Mouse (Mus musculus): ENCODE measurements around the gene 9330182L06Rik. TPM values are rescaled to one million over a fixed set of nuclear protein-coding genes. Genes with fewer than 3 reads are reported as not detected.

9330182L06Rik gene
- 1.2 to 1.6 TPM in 2 of 3 replicates, not detected in the other for total RNA-seq (2017)

DNA sequence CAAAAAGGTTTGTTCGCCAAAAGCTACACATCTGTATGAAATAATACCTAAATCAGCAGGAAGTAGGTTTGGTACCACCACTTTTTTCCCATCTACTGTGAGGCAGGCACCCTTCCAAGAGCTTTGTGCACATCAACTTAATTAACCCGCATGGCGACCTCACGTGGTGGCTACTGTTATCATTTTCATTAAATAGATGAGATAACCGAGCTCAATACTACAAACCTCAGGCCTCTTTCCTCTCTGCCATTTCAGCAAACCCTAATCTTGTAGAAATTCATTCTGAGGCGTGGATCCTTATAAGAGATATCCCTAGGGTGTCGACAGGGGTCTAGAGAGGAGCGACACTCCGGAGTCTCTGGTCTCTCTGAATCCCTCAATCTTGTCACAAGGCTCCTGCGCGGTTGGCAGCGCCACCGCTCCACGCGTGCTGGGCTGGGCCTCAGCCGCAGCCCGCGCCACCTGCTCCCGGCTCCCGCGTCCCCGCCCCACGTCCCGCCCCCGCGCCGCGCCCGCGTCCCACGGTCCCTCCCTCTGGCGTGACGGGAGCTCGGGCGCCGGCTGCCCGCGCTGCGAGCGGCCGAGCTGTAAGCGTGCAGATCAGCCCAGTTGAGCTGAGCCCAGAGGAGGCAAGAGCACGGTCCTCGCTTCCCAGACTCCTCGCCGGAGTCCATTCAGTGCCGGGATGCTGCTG lies at the start of gene 9330182L06Rik:
Gene 9330182L06Rik, plus strand, starts transcription at position 533 of the 694 bp plus-strand sequence.
- no peak for ATAC-seq (replicated peaks; ENCODE audit: insufficient number of reproducible peaks, low FRiP score, low TSS enrichment, poor library complexity, severe bottlenecking)

GRCm38 (mm10) chr5:9227456-9228008 lies 38.4 kb upstream of the 9330182L06Rik start:
- ATAC-seq (replicated peaks; ENCODE audit: insufficient number of reproducible peaks, low FRiP score, low TSS enrichment, poor library complexity, severe bottlenecking) = no peak

DNA sequence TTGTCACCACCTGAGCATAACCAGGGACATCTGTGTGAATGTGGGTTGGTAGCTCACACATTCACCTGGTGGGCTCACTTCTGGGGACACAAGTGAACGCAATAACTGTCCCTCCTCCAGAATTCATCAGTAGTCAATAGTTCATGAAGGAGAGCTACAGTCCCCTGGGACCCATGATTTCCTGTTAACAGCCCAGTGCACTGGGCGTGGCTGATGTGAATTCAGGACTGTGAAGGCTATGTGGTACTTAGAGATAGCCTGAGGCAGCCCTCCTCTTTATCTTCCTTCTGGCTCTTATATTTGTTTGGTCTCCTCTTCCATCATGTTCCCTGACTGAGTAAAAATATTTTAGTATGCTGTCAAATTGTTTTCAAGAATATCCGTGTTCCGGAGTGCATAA lies 1.6 kb upstream of the 9330182L06Rik start:
- ATAC-seq (replicated peaks; ENCODE audit: insufficient number of reproducible peaks, low FRiP score, low TSS enrichment, poor library complexity, severe bottlenecking) = no peak

DNA sequence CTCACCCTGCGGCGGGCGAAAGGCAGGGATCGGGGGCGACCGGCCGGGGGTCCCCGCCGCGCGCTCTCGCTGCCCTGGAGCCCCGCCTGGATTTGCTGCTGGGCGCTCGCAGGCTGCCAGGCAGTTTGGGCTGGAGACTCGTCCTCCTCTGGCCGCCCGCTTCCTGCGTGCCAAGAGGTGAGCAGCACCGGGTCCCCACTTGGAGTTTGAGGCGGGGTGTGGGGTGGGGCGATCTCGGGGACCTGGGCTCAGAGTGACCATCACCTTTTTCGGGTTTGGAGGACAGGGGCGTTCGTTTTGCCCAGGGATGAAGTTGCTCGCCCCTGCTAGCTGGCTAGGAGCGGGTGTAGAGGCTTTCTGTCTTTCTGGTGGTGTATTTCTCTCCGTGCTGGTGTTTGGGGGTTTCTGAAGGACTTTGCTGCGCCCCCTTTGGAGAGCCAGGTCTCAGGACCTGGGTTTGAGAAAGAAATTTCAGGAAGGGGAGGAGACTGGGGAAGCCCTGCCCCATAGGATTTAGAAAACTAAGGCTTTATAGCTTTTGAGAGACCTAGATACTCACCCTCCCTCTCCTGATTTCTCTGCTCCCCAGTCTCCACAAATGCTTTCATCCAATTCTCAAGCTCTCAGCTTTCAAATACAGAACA lies 484 bp downstream of the 9330182L06Rik start:
- no peak for ATAC-seq (replicated peaks; ENCODE audit: insufficient number of reproducible peaks, low FRiP score, low TSS enrichment, poor library complexity, severe bottlenecking)

DNA sequence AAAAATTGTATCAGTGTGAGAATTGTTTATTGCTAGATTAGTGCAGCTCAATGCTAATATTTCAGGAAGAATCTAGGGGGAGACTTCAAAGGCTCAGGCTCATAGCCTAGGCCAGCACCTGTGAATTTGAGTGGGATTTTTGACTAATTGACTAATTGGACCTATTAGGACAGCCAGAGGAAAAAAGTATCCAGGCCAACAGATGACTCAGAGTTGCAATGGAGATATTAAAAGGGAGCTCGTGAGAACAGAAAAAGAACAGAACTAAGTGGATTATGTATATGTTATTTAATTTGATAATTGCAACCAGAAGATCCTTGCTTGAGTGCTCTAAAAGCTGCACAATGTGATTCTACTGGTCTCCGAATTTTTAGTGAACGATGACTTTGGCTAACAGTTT lies 3.7 kb downstream of the 9330182L06Rik start:
- no peak for ATAC-seq (replicated peaks; ENCODE audit: insufficient number of reproducible peaks, low FRiP score, low TSS enrichment, poor library complexity, severe bottlenecking)

DNA sequence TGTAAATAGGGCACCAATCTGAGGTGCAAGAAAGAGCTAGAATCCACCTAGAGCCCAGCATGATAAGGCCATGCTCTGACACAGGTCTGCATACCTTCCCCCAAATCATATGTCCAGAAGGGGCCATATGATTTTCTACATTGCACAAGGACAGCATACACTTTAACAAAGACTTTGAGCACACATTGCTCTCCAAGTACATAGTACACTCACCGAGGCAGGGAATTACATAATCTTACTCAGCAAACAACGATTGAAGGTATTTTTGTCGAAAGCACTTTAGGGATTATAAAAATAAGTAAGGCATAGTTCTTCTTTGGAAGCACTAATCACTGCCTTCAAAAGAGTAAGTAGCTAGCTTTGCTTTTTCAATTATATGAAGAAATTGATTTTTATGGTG lies 7.1 kb downstream of the 9330182L06Rik start:
- ATAC-seq (replicated peaks; ENCODE audit: insufficient number of reproducible peaks, low FRiP score, low TSS enrichment, poor library complexity, severe bottlenecking) = no peak

DNA sequence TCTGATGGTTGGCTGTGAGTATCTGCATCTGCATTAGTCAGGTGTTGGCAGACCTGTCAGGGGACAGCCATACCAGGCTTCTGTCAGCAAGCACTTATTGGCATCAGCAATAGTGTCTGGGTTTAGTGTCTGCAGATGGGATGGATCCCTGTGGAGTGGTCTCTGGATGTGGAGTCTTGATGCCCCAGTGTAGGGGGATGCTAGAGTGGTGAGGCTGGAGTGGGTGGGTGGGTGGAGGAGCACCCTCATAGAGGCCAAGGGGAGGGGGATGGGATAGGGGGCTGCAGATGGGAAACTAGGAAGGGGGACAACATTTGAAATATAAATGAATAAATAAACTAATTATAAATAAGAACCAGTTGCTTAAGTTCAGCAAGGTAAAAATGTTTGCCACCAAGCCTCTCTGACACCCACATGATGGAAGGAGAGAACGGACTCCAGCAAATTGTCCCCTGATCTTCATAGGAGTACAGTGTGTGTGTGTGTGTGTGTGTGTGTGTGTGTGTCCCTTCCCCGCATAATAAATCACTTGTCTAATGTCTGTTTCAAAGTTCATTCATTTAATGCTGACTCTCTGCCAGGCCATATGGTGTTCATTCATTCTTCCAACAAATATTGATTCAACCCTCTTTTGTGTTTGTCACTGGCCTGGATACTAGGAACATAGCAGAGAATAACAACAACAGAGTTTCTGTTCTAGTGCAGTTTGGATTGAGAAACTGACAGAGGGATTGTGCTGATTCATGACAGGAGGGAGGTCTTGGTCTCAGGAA lies 30.0 kb downstream of the 9330182L06Rik start:
- no peak for ATAC-seq (replicated peaks; ENCODE audit: insufficient number of reproducible peaks, low FRiP score, low TSS enrichment, poor library complexity, severe bottlenecking)

GRCm38 (mm10) chr5:9296550-9296928 lies 30.6 kb downstream of the 9330182L06Rik start:
- no peak for ATAC-seq (replicated peaks; ENCODE audit: insufficient number of reproducible peaks, low FRiP score, low TSS enrichment, poor library complexity, severe bottlenecking)

GRCm38 (mm10) chr5:9326863-9327262 lies 60.9 kb downstream of the 9330182L06Rik start:
- ATAC-seq (replicated peaks; ENCODE audit: insufficient number of reproducible peaks, low FRiP score, low TSS enrichment, poor library complexity, severe bottlenecking) = no peak

- ATAC-seq (replicated peaks; ENCODE audit: insufficient number of reproducible peaks, low FRiP score, low TSS enrichment, poor library complexity, severe bottlenecking) = no peak
These were observed 61.6 kb downstream of the 9330182L06Rik start for GRCm38 (mm10) chr5:9327528-9327927.

GRCm38 (mm10) chr5:9338756-9339510 lies 73.0 kb downstream of the 9330182L06Rik start:
- ATAC-seq (replicated peaks; ENCODE audit: insufficient number of reproducible peaks, low FRiP score, low TSS enrichment, poor library complexity, severe bottlenecking) = no peak

GRCm38 (mm10) chr5:9339511-9340173 lies 73.7 kb downstream of the 9330182L06Rik start:
- no peak for ATAC-seq (replicated peaks; ENCODE audit: insufficient number of reproducible peaks, low FRiP score, low TSS enrichment, poor library complexity, severe bottlenecking)

- no peak for ATAC-seq (replicated peaks; ENCODE audit: insufficient number of reproducible peaks, low FRiP score, low TSS enrichment, poor library complexity, severe bottlenecking)
These were observed 78.7 kb downstream of the 9330182L06Rik start for GRCm38 (mm10) chr5:9344581-9344980.

DNA sequence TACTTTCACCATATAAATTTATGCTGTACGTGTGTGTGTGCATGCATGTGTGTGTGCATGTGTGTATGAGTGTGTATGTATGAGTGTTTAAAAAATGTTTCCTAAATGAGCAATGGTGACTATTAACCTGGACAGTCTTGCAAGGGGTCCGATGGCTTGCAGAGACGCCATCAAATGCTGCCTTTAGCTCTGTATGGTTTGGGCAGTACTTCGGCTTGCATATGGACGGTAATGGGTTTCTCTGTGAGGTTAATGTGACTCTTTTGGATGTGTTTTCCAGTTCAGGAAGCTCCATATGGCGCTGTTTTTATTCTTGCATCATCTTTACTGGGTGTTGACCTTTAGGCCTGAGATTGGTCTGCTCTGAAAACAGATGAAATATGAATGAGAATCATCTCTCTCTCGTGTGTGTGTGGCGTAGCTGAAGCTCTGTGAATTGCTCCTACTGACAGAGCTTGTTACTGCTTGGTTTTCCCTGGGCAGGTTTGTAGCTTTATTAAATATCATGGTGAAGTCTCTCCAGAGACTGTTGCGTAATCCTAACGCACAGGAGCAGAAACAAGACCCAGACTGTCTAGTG lies 79.2 kb downstream of the 9330182L06Rik start:
- ATAC-seq (replicated peaks; ENCODE audit: insufficient number of reproducible peaks, low FRiP score, low TSS enrichment, poor library complexity, severe bottlenecking) = no peak

DNA sequence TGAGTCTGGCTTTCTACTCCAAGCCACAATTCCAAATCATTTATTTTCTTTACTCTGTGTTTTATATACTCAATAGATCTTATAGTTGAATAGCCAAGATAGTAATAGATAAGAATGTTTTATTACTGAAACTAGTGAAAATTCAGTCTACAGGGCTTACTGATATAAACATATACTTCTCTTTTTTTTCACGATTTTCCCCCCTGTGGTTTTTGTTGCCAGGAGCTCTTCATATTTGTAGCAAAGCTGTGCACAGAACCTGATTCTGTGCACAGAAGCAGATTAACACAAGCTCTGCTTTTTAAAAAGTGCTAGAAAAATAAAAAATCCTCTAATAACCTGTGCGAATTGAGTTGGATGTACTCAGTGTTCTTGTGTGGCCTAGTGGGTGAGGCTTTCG lies 79.7 kb downstream of the 9330182L06Rik start:
- no peak for ATAC-seq (replicated peaks; ENCODE audit: insufficient number of reproducible peaks, low FRiP score, low TSS enrichment, poor library complexity, severe bottlenecking)

- no peak for ATAC-seq (replicated peaks; ENCODE audit: insufficient number of reproducible peaks, low FRiP score, low TSS enrichment, poor library complexity, severe bottlenecking)
These were observed 80.6 kb downstream of the 9330182L06Rik start for GRCm38 (mm10) chr5:9346510-9346909.

DNA sequence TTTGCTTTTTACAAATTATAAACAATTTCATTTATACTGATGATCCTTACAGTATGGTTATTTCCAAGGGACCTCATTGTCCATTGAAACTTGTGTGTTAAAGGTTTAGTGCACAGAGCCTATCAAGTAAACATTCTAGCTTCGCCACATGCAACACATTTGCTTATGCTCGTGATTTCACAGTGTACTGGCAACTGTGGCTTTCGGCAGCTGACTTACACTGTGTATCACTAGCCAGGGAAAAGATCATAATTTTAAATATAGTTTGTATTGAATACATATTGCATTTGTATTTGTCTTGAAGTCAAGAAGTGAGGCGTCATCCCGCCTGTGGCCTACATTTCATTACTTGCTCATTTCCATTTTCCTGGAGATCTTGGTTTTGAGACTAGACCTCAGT lies 86.2 kb downstream of the 9330182L06Rik start:
- ATAC-seq (replicated peaks; ENCODE audit: insufficient number of reproducible peaks, low FRiP score, low TSS enrichment, poor library complexity, severe bottlenecking) = no peak

DNA sequence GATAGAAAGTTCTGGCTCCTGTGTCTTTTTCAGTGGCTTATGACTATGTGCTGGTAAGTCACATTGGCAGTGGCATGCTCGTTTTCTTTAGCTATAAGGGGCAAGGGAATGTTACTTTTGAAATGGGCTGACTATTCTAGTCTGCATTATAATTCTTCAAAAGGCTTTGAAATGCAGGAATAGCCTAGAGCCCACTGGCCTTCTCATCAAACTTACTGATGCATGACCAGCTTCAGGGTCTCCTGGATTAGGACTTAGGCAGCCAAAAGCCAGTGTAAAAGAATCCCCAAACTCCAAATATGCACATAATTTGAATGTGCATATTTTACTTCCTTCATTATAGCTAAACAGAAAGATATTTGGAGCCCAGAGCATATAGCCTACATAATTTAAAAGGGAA lies 86.7 kb downstream of the 9330182L06Rik start:
- no peak for ATAC-seq (replicated peaks; ENCODE audit: insufficient number of reproducible peaks, low FRiP score, low TSS enrichment, poor library complexity, severe bottlenecking)

Data from monocyte, adult 5-6 weeks (primary cell).